Mouse (Mus musculus): ENCODE measurements around the gene Klf12.

The Klf12 gene

GRCm38 (mm10) chr14:100284119-100284860, at the start of gene Klf12:
Gene Klf12, minus strand, starts transcription at chr14:100284679.
- DNase-seq (ENCODE audit: low read depth, low spot score) = peak; percentile 90

- no peak for DNase-seq (ENCODE audit: low read depth, low spot score)
Measured at GRCm38 (mm10) chr14:100333369-100333768, 48.9 kb upstream of the Klf12 start.

- DNase-seq (ENCODE audit: low read depth, low spot score) = no peak
Measured at GRCm38 (mm10) chr14:100328602-100329276, 44.3 kb upstream of the Klf12 start.

- no peak for DNase-seq (ENCODE audit: low read depth, low spot score)
Measured at GRCm38 (mm10) chr14:100324303-100324702, 39.8 kb upstream of the Klf12 start.

GRCm38 (mm10) chr14:100322012-100322411, 37.5 kb upstream of the Klf12 start:
- DNase-seq (ENCODE audit: low read depth, low spot score) = no peak

GRCm38 (mm10) chr14:100316780-100317179, 32.3 kb upstream of the Klf12 start:
- no peak for DNase-seq (ENCODE audit: low read depth, low spot score)

GRCm38 (mm10) chr14:100314099-100314498, 29.6 kb upstream of the Klf12 start:
- DNase-seq (ENCODE audit: low read depth, low spot score) = peak; percentile 37

GRCm38 (mm10) chr14:100300905-100301304, 16.4 kb upstream of the Klf12 start:
- DNase-seq (ENCODE audit: low read depth, low spot score) = no peak

GRCm38 (mm10) chr14:100298892-100299291, 14.4 kb upstream of the Klf12 start:
- DNase-seq (ENCODE audit: low read depth, low spot score) = no peak

- peak; percentile 19 for DNase-seq (ENCODE audit: low read depth, low spot score)
Measured at GRCm38 (mm10) chr14:100286586-100287241, 2.2 kb upstream of the Klf12 start.

- DNase-seq (ENCODE audit: low read depth, low spot score) = peak; percentile 69
Measured at GRCm38 (mm10) chr14:100285656-100286585, 1.4 kb upstream of the Klf12 start.

GRCm38 (mm10) chr14:100284861-100285655, 579 bp upstream of the Klf12 start:
- DNase-seq (ENCODE audit: low read depth, low spot score) = peak; percentile 89

- peak; percentile 58 for DNase-seq (ENCODE audit: low read depth, low spot score)
Measured at GRCm38 (mm10) chr14:100283411-100284118, 914 bp downstream of the Klf12 start.

- DNase-seq (ENCODE audit: low read depth, low spot score) = no peak
Measured at GRCm38 (mm10) chr14:100282651-100283050, 1.8 kb downstream of the Klf12 start.

GRCm38 (mm10) chr14:100281734-100282133, 2.7 kb downstream of the Klf12 start:
- DNase-seq (ENCODE audit: low read depth, low spot score) = no peak

- DNase-seq (ENCODE audit: low read depth, low spot score) = no peak
Measured at GRCm38 (mm10) chr14:100274179-100274578, 10.3 kb downstream of the Klf12 start.

- no peak for DNase-seq (ENCODE audit: low read depth, low spot score)
Measured at GRCm38 (mm10) chr14:100260531-100260930, 23.9 kb downstream of the Klf12 start.

GRCm38 (mm10) chr14:100243046-100243445, 41.4 kb downstream of the Klf12 start:
- DNase-seq (ENCODE audit: low read depth, low spot score) = no peak

GRCm38 (mm10) chr14:100239874-100240273, 44.6 kb downstream of the Klf12 start:
- no peak for DNase-seq (ENCODE audit: low read depth, low spot score)

GRCm38 (mm10) chr14:100236757-100237156, 47.7 kb downstream of the Klf12 start:
- DNase-seq (ENCODE audit: low read depth, low spot score) = no peak
